Mouse (Mus musculus) liver, embryonic 14.5 days (tissue): ENCODE results near the gene Zkscan4.

Experiments
- CTCF ChIP-seq: IDR thresholded peaks from 2 replicates; pipeline ENCODE4 v1.5.1; 2016; ENCODE audit warnings: antibody characterized with exemption, low read depth, control low read depth
- EP300 ChIP-seq: IDR thresholded peaks from 2 replicates; pipeline ENCODE4 v1.6.1; 2016; ENCODE audit warnings: antibody characterized with exemption, low read depth

GRCm38 (mm10) chr13:21472427-21472826, 6.3 kb upstream of the Zkscan4 start:
- no peak for TF ChIP-seq CTCF
- no peak for TF ChIP-seq EP300
